Mouse (Mus musculus) layer of hippocampus, adult 11-12 months (tissue): ENCODE results near the gene Crocc.

Experiments
- DNase-seq: peaks from one replicate; pipeline ENCODE4 v3.0.0; 2022; ENCODE audit warnings: low spot score

The Crocc gene

GRCm38 (mm10) chr4:141020811-141021613 lies 39.3 kb downstream of the Crocc start:
- no peak for DNase-seq

GRCm38 (mm10) chr4:141020220-141020619 lies 40.1 kb downstream of the Crocc start:
- DNase-seq, result no peak

DNA sequence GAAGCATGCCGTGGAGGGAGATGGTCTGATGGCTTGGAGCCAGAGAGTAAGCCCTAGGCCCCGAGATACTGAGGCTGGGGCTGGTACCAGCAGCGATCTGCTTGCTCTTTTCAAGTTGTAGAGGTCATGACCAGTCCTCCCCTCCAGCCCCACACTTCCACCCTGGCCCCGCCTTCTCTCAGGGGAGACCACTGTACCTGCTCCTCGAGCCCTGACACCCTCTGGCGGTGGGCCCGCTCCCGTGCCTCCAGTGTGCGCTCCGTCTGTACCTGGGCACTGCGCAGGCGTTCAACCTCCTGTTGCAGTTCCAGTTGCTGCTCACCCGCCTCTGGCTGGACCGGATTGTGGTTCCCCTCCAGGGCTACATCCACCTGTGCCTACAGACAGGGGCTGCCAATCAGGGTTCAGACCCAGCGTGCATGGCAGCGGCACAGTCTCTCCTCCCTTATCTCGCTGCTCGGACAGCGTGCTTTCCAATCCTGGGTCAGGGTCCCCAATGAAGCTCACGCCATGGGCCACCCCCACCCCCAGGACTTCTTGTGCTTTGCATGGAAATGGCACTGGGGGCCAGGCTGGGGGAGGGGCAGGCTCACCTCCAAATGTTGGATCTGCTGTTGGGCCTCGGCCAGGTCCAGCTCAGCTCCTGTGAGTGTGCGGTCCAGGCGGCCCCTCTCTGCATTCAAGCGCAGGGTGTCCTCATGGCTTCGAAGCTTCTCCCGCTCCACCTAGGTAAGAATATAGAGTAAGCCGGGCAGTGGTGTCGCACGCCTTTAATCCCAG lies 42.5 kb downstream of the Crocc start:
- no peak for DNase-seq

GRCm38 (mm10) chr4:141016311-141016710 lies 44.0 kb downstream of the Crocc start:
- no peak for DNase-seq

- no peak for DNase-seq
Measured at GRCm38 (mm10) chr4:141015356-141015755, 45.0 kb downstream of the Crocc start.

- DNase-seq, result no peak
Measured at GRCm38 (mm10) chr4:141014856-141015255, 45.5 kb downstream of the Crocc start.

GRCm38 (mm10) chr4:141014114-141014513 lies 46.2 kb downstream of the Crocc start:
- no peak for DNase-seq

DNA sequence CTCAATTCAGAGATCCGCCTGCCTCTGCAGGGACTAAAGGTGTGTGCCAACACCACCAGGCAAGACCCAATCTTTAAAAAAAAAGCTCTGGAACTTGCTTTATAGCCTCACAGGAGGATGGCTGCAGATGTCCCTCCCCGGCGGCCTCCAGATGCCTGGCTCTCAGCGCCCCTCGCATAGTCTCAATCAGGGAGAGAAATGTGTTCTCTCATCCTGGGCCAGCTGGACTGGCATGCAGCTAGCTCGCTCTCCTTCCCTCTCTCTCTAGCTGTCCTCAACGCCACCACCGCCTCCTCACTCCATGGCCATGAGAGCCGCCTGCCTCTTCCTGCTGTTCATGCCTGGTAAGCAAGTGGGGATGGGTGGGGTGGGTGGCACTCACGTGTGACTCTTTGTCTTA lies 47.8 kb downstream of the Crocc start:
- no peak for DNase-seq

- no peak for DNase-seq
Measured at GRCm38 (mm10) chr4:141011556-141012328, 48.6 kb downstream of the Crocc start.

- no peak for DNase-seq
Measured at GRCm38 (mm10) chr4:141010941-141011429, 49.4 kb downstream of the Crocc start.

DNA sequence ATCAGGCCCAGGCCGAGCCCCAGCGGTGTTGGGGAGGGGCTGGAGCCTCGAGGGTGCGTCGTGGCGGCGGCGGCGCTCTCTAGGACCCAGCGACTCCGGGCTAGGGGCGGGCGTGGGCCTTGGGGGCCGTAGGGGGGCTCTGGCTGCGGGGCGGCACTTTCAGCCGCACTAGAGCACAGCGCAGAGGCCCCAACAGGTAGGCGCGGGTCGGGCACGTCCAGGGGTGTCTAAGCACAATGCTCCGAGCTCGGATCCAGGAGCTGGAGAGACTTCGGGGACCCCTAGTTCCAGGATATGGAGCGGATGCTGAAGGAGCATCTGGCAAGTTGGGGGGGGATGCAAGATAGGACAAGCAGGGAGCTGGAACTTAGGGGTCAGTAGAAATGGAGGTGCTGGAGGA lies 49.8 kb downstream of the Crocc start:
- no peak for DNase-seq

- no peak for DNase-seq
Measured at GRCm38 (mm10) chr4:141010118-141010517, 50.2 kb downstream of the Crocc start, which contains the start of gene Mfap2. Mfap2 (plus strand) TSS chr4:141010418.

- DNase-seq, result no peak
Measured at GRCm38 (mm10) chr4:141008028-141008427, 52.3 kb downstream of the Crocc start.

GRCm38 (mm10) chr4:141005983-141006382 lies 54.4 kb downstream of the Crocc start:
- DNase-seq, result no peak

GRCm38 (mm10) chr4:140996812-140997211 lies 63.5 kb downstream of the Crocc start:
- DNase-seq, result no peak

DNA sequence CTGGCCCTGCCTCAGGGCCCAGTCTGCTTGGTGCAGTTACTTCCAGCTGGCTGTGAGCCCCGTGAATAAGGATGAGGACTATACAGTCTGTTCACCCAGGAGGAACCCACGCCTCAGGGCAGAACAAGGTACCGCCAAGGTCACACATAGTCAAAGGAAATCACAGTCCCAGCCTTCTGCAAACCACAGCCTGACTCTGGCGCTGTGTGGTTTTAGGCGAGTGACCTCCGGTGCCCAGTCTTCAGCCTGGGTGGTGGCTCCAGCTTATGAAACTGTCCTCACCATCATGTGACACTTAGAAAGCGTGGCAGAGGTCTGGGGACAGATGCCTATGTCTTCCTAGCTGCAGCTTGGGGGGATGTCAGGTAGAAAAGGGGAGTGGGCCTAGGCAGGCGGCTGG lies 64.5 kb downstream of the Crocc start:
- DNase-seq, result no peak

DNA sequence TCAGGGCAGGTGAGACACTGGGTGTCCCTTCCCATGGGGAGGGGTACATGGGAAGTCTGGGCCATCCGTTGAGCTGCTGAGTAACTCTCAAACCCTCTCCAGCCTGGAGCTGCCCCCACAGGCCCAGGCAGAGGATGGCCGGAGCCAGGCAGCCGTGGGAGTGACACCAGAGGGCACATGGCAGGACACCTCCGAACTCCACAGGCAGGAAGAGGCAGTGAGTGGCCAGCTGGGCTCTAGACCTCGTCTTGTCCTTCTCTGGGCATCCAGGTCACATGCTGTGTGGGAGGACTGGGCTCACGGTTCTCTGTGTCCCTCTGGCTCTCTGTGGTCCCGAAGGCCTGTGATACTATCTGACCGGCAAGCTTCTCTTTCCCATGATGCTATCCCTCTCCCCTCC lies 66.5 kb downstream of the Crocc start:
- no peak for DNase-seq

DNA sequence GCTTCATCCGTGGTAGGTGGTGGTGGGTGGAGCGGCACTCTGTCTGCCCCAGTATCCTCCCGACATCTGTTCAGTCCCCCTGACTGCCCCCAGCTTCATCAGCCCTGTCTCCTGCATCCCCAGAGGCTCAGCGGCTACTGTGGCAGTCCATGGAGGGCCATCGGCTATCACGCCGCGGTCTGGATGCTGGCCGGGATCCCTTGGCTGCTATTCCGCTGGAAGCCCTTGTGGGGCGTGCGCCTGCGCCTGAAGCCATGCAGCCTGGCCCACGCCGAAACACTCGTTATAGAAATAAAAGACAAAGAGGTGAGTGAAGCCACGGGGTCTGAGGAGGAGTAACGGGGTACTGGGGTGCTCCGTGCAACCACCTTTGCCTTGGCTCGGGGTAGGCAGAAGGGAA lies 68.1 kb downstream of the Crocc start:
- no peak for DNase-seq

DNA sequence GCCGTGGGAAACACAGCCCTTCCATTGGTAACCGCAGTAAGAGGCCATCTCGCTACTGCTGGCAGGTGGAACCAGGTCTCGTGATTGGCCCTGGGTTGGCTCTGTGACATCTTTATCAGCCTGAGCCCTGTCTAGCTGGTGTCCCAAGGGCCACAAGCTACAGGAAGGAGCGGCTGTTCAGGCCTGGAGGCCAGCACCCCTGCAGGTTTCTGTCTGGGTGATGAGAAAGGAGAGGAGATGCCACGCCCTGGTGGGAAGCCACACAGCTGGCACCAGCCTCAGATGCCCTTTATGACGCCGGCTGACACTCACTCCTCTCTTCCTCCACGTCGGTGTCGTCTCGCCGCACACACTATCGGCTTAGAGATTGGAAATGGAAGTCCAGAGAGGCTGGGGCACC lies 70.9 kb downstream of the Crocc start:
- DNase-seq, result no peak

DNA sequence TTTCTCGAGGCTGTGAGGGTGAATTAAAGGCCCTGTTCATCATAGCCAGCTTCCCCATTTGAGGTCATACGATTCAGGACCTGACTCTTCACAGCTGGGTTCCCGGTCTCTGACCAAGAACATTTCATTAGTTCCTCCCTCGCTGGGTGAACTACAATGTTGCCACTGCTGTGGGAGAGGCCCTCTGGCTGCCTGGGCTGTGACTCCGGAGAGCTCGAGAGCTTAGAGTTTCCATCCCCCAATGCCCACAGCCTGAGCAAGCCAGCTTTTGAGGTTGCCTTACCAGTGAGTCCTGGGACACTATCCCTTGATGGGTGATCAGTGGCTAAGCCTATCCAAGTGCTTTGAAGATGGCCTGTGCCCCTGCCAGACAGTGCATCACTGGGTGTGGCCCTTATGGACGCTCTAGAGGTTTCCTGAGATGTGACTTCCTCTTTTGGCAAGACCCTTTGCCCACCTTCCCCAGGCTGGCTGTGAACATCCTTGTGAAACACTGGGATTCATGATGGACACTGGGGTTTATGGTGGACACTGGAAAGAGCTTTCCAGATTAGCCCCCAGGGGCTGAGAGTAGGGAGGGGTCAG lies 71.6 kb downstream of the Crocc start:
- DNase-seq, result no peak

GRCm38 (mm10) chr4:140987476-140987875 lies 72.9 kb downstream of the Crocc start:
- DNase-seq, result no peak
